Mouse (Mus musculus): ENCODE results near the gene Tmem120a. TPM values are rescaled to one million over a fixed set of nuclear protein-coding genes. Genes with fewer than 3 reads are reported as not detected.

Gene Tmem120a
- polyA plus RNA-seq, 1 experiment from 2014 or later = 76.8 TPM

DNA sequence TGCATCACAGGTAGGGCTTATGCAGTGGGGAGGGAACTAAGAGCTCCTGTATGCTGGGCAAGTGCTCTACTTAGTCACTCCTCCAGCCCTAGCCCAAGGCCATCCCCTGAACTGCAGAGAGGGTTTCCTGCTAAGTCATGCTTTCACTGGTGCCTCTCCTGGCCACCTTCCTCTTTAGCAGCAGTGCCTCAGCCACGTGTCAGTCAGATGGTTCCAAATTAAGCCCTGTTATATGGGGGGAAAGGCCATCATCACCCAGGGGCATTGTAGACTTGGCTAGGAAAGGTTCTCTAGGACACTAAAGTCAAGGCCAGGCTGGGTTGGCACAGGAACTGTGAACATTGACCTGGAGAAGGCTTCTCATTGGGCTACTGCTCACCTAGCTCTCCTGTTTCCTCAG lies 36.4 kb downstream of the Tmem120a start:
- ATAC-seq (ENCODE audit: low FRiP score, low TSS enrichment) = no peak
- Histone ChIP-seq H3K27ac (replicated peaks; ENCODE audit: low read depth, low read length) (no peak overlapping the region), H3K27me3 (ENCODE audit: control insufficient read depth, insufficient read depth, low read length) (no peaks in the 10 kb centered on the region), H3K4me1 (ENCODE audit: control insufficient read depth, insufficient read depth, low read length) (no peaks in the 10 kb centered on the region), H3K9ac (replicated peaks; ENCODE audit: low read length) (no peak overlapping the region), H3K4me2 (ENCODE audit: low read length) (no peak overlapping the region), H3K9me3 (ENCODE audit: control insufficient read depth, low read length) (no peaks in the 10 kb centered on the region), H3K4me3 (replicated peaks; ENCODE audit: low read depth, low read length) (no peak overlapping the region), H3K36me3 (ENCODE audit: control insufficient read depth, insufficient read depth, low read length) (peaks cover 11% of the 10 kb centered on the region; the same call in 1 of the 2 replicates)
- no peak for DNase-seq
- 58% methylated on average over 1 of the region's 1 CpGs for WGBS

DNA sequence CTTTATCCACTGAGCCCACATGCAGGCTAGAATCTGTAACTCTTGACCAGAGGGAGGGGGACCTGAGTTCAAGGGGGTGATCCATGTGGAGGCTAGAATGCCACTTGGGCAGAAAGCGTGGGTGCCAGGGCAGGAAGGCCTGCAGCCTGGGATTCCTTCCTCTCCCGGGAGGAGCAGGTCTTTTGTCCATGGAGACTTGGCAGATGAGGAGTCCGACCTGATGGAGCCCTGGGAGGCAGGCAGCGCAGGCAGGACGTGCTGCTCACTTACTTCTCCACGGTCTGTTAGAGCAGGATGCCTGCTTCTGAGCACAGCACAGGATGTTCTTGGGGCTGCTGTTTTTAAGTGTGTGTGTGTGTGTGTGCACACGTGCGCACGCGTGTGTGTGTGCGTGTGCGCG lies 37.2 kb downstream of the Tmem120a start:
- no peaks in the 10 kb centered on the region for H3K9me3 ChIP-seq (ENCODE audit: control insufficient read depth, low read length)
- no peak overlapping the region for H3K9ac ChIP-seq (replicated peaks; ENCODE audit: low read length)
- H3K27me3 ChIP-seq (ENCODE audit: control insufficient read depth, insufficient read depth, low read length) = no peaks in the 10 kb centered on the region
- no peak overlapping the region for H3K4me2 ChIP-seq (ENCODE audit: low read length)
- 93% methylated on average over 13 of the region's 13 CpGs for WGBS
- ATAC-seq (ENCODE audit: low FRiP score, low TSS enrichment) (no peak), DNase-seq (no peak)
- H3K4me1 ChIP-seq (ENCODE audit: control insufficient read depth, insufficient read depth, low read length) = no peaks in the 10 kb centered on the region
- H3K36me3 ChIP-seq (ENCODE audit: control insufficient read depth, insufficient read depth, low read length) = peaks cover 17% of the 10 kb centered on the region; the same call in 1 of the 2 replicates
- no peak overlapping the region for H3K27ac ChIP-seq (replicated peaks; ENCODE audit: low read depth, low read length)
- no peak overlapping the region for H3K4me3 ChIP-seq (replicated peaks; ENCODE audit: low read depth, low read length)

DNA sequence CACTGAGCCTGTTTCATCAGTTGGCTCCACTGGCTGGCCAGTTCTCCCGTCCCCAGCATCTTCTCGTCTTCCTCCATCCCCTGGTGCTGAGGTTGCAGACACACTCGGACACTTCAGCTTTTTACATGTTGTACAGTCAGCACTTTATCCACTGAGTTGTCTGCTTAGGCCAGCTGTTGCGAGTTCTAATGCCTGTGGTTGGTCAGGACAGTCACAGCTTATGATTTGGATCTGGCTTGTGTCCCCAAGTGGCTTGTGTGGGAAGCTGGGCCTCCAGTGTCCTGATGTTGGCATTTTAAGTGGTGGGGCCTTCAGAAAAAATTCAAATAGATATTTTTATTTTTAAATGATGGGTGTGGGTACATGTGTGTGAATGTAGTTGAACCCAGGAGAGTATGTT lies 38.9 kb downstream of the Tmem120a start:
- Histone ChIP-seq H3K4me1 (ENCODE audit: control insufficient read depth, insufficient read depth, low read length) (no peaks in the 10 kb centered on the region), H3K27ac (replicated peaks; ENCODE audit: low read depth, low read length) (no peak overlapping the region), H3K9me3 (ENCODE audit: control insufficient read depth, low read length) (no peaks in the 10 kb centered on the region), H3K9ac (replicated peaks; ENCODE audit: low read length) (no peak overlapping the region), H3K4me2 (ENCODE audit: low read length) (no peak overlapping the region), H3K4me3 (replicated peaks; ENCODE audit: low read depth, low read length) (no peak overlapping the region), H3K27me3 (ENCODE audit: control insufficient read depth, insufficient read depth, low read length) (no peaks in the 10 kb centered on the region), H3K36me3 (ENCODE audit: control insufficient read depth, insufficient read depth, low read length) (peaks cover 26% of the 10 kb centered on the region; the same call in 1 of the 2 replicates)
- ATAC-seq (ENCODE audit: low FRiP score, low TSS enrichment) = no peak
- DNase-seq = no peak
- WGBS = 94% methylated on average over 4 of the region's 4 CpGs

DNA sequence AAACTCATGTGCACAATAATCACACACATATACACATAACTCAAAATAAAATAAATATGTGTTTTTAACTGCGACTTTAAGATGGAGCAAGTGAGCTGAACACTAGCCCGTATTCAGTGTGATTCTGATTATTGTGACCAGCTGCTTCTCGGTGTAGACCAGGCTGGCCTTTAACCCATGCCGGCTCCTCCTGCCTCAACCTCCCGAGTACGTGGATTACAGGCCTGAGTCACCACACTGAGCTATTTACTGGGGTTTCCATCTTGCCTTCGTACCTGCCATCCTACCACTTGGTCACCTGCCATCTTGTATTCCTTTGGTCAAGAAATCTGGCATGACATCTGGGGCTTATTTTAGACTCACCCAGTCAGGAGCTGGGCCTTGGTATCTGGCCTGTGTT lies 40.8 kb downstream of the Tmem120a start:
- Histone ChIP-seq H3K4me2 (ENCODE audit: low read length) (no peak overlapping the region), H3K27me3 (ENCODE audit: control insufficient read depth, insufficient read depth, low read length) (no peaks in the 10 kb centered on the region), H3K9ac (replicated peaks; ENCODE audit: low read length) (no peak overlapping the region), H3K36me3 (ENCODE audit: control insufficient read depth, insufficient read depth, low read length) (peaks cover 32% of the 10 kb centered on the region), H3K4me3 (replicated peaks; ENCODE audit: low read depth, low read length) (no peak overlapping the region), H3K4me1 (ENCODE audit: control insufficient read depth, insufficient read depth, low read length) (no peaks in the 10 kb centered on the region), H3K9me3 (ENCODE audit: control insufficient read depth, low read length) (no peaks in the 10 kb centered on the region), H3K27ac (replicated peaks; ENCODE audit: low read depth, low read length) (no peak overlapping the region)
- ATAC-seq (ENCODE audit: low FRiP score, low TSS enrichment) (no peak), DNase-seq (no peak)
- 92% methylated on average over 7 of the region's 7 CpGs for WGBS

DNA sequence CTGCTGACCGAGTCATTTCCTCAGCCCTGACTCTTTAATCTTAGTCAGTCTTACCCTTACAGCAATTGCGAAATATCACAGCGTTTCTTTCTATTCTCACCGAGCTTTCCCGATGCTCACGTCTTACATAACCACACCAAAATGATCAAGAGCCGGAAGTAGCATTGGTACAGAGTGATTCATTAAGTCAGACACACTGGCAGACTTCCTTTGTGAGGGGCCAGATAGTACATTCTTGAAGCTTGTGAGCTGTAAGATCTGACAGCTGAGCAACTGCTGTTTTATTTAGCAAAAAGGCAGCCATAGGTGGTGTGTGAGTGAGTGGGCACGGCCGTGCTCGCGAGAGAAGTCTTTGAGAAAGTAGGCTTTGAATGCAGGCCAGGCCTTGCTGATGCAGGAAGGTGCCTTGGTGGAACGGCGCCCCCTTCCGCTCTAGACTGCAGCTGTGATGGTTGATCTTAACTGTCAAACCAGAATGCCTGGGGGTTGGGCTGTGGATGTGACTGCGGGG lies 41.5 kb downstream of the Tmem120a start:
- H3K36me3 ChIP-seq (ENCODE audit: control insufficient read depth, insufficient read depth, low read length) = peaks cover 32% of the 10 kb centered on the region
- no peaks in the 10 kb centered on the region for H3K27me3 ChIP-seq (ENCODE audit: control insufficient read depth, insufficient read depth, low read length)
- no peak for DNase-seq
- H3K27ac ChIP-seq (replicated peaks; ENCODE audit: low read depth, low read length) = no peak overlapping the region
- H3K4me2 ChIP-seq (ENCODE audit: low read length) = no peak overlapping the region
- H3K4me3 ChIP-seq (replicated peaks; ENCODE audit: low read depth, low read length) = no peak overlapping the region
- no peaks in the 10 kb centered on the region for H3K9me3 ChIP-seq (ENCODE audit: control insufficient read depth, low read length)
- no peaks in the 10 kb centered on the region for H3K4me1 ChIP-seq (ENCODE audit: control insufficient read depth, insufficient read depth, low read length)
- no peak overlapping the region for H3K9ac ChIP-seq (replicated peaks; ENCODE audit: low read length)
- 74% methylated on average over 15 of the region's 15 CpGs for WGBS
- ATAC-seq (ENCODE audit: low FRiP score, low TSS enrichment) = no peak

DNA sequence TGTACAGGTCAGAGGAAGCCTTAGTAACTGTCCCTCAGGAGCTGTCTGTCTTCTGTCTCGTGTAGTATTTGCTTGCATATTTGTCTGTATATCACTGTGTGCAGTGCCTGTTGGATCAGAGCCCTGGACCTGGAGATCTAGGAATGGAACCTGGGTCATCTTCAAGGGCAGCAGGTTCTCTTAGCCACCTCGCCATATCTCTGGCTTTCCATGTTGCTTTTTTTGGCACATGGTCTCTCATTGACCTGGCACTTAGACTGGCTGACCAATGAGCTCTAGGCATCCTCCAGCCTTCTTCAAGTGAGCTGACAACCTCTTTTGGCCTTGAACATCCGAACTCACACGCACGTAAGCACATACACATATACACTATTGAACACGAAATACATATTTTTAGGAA lies 42.1 kb downstream of the Tmem120a start:
- Histone ChIP-seq H3K9ac (replicated peaks; ENCODE audit: low read length) (no peak overlapping the region), H3K36me3 (ENCODE audit: control insufficient read depth, insufficient read depth, low read length) (peaks cover 31% of the 10 kb centered on the region), H3K27me3 (ENCODE audit: control insufficient read depth, insufficient read depth, low read length) (no peaks in the 10 kb centered on the region), H3K4me2 (ENCODE audit: low read length) (no peak overlapping the region), H3K4me3 (replicated peaks; ENCODE audit: low read depth, low read length) (no peak overlapping the region), H3K27ac (replicated peaks; ENCODE audit: low read depth, low read length) (no peak overlapping the region), H3K9me3 (ENCODE audit: control insufficient read depth, low read length) (no peaks in the 10 kb centered on the region), H3K4me1 (ENCODE audit: control insufficient read depth, insufficient read depth, low read length) (no peaks in the 10 kb centered on the region)
- ATAC-seq (ENCODE audit: low FRiP score, low TSS enrichment) = no peak
- 94% methylated on average over 6 of the region's 6 CpGs for WGBS
- no peak for DNase-seq

DNA sequence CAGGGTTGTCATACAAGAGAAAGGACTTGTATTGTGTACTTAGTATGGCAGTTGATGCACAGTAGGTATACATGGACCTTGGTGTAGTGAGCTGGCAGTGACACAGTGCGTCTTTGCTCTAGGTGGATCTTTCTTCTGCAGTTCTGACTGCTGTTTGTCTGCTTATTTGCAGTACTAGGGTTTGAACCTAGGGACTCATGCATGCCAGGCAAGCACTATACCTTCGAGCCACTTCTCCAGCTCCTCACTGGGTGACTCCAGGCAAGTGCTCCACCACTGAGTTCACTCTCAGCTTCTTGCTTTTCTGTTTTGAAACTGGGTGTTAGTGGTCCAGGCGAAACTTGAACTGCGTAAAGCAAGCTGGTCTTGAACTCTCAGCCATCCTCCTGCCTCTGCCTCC lies 42.6 kb downstream of the Tmem120a start:
- DNase-seq (no peak), ATAC-seq (ENCODE audit: low FRiP score, low TSS enrichment) (no peak)
- no peaks in the 10 kb centered on the region for H3K4me1 ChIP-seq (ENCODE audit: control insufficient read depth, insufficient read depth, low read length)
- H3K4me2 ChIP-seq (ENCODE audit: low read length) = no peak overlapping the region
- H3K9me3 ChIP-seq (ENCODE audit: control insufficient read depth, low read length) = no peaks in the 10 kb centered on the region
- no peak overlapping the region for H3K4me3 ChIP-seq (replicated peaks; ENCODE audit: low read depth, low read length)
- H3K36me3 ChIP-seq (ENCODE audit: control insufficient read depth, insufficient read depth, low read length) = peaks cover 25% of the 10 kb centered on the region
- no peak overlapping the region for H3K9ac ChIP-seq (replicated peaks; ENCODE audit: low read length)
- WGBS = over 99% methylated on average over 4 of the region's 4 CpGs
- H3K27me3 ChIP-seq (ENCODE audit: control insufficient read depth, insufficient read depth, low read length) = no peaks in the 10 kb centered on the region
- H3K27ac ChIP-seq (replicated peaks; ENCODE audit: low read depth, low read length) = no peak overlapping the region

DNA sequence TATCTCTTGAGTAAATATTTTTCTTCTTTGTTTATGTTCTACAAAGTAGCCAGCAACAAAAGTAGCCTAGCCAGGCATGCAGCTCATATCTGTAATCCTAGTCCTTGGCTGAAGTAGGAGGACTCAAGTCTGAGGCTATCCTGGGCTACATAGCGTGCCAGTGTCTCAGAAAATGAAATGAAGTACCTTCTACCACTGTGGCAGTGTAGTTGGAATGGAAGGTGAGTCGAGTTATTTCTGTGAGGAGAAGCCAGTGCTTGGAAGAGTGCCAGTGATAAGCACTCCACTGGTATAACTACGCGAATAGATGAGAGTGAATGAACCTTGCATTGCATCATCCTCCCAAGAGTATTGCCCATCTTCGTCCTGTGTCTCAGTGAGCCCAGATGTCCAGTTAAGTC lies 46.5 kb downstream of the Tmem120a start:
- DNase-seq (no peak), ATAC-seq (ENCODE audit: low FRiP score, low TSS enrichment) (no peak)
- H3K4me2 ChIP-seq (ENCODE audit: low read length) = no peak overlapping the region
- H3K27ac ChIP-seq (replicated peaks; ENCODE audit: low read depth, low read length) = no peak overlapping the region
- H3K4me1 ChIP-seq (ENCODE audit: control insufficient read depth, insufficient read depth, low read length) = no peaks in the 10 kb centered on the region
- 95% methylated on average over 5 of the region's 5 CpGs for WGBS
- H3K4me3 ChIP-seq (replicated peaks; ENCODE audit: low read depth, low read length) = no peak overlapping the region
- H3K9ac ChIP-seq (replicated peaks; ENCODE audit: low read length) = no peak overlapping the region
- H3K27me3 ChIP-seq (ENCODE audit: control insufficient read depth, insufficient read depth, low read length) = no peaks in the 10 kb centered on the region
- no peaks in the 10 kb centered on the region for H3K9me3 ChIP-seq (ENCODE audit: control insufficient read depth, low read length)
- H3K36me3 ChIP-seq (ENCODE audit: control insufficient read depth, insufficient read depth, low read length) = peaks cover 21% of the 10 kb centered on the region

DNA sequence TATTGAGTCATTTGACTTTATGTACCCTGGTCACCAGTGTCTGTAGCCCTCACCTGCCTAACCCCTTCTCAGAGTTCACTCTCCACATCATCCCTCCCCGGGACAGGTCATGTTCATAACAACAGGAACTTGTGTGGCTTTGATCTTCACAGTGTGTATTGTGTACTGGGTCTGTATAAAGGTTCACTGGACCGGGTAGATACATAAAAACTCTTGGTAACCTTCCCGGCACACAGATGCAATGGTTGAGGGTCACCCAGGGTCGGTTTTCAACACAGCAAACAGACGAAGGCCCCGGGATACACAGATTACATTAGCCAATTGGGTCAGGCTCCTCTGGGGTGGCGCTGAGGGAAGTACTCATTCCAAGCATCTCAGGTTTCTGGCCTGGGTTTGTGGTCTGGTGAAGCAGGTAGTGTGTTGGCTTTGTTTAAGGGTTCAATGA lies 48.9 kb downstream of the Tmem120a start:
- H3K27me3 ChIP-seq (ENCODE audit: control insufficient read depth, insufficient read depth, low read length) = no peaks in the 10 kb centered on the region
- H3K27ac ChIP-seq (replicated peaks; ENCODE audit: low read depth, low read length) = no peak overlapping the region
- H3K9ac ChIP-seq (replicated peaks; ENCODE audit: low read length) = no peak overlapping the region
- peaks cover 6% of the 10 kb centered on the region; the same call in 1 of the 2 replicates for H3K36me3 ChIP-seq (ENCODE audit: control insufficient read depth, insufficient read depth, low read length)
- no peaks in the 10 kb centered on the region for H3K9me3 ChIP-seq (ENCODE audit: control insufficient read depth, low read length)
- H3K4me2 ChIP-seq (ENCODE audit: low read length) = no peak overlapping the region
- no peak overlapping the region for H3K4me3 ChIP-seq (replicated peaks; ENCODE audit: low read depth, low read length)
- H3K4me1 ChIP-seq (ENCODE audit: control insufficient read depth, insufficient read depth, low read length) = peaks cover 13% of the 10 kb centered on the region
- 75% methylated on average over 7 of the region's 7 CpGs for WGBS
- ATAC-seq (ENCODE audit: low FRiP score, low TSS enrichment) (no peak), DNase-seq (no peak)
